Mouse (Mus musculus): ENCODE measurements around the gene Rchy1. TPM values are rescaled to one million over a fixed set of nuclear protein-coding genes. Genes with fewer than 3 reads are reported as not detected.

The Rchy1 gene
- total RNA-seq (2021) = 10 to 100 TPM; 50.8 to 51.7 TPM
- long read RNA-seq, experiment 1, transcript Rchy1-201 (9 exons, 1,967 nt) = major isoform, 111 of 130 reads
- long read RNA-seq, experiment 1, transcript Rchy1-205 (1 exons, 1,046 nt) = minor isoform, 6 of 130 reads
- long read RNA-seq, experiment 1, partial matches to known transcripts = 5 of 130 reads
- long read RNA-seq, experiment 1, other reads (novel, unspliced or antisense) = 5 of 130 reads
- long read RNA-seq, experiment 2, transcript Rchy1-201 (9 exons, 1,967 nt) = major isoform, 25 of 32 reads
- long read RNA-seq, experiment 2, partial matches to known transcripts = 1 of 32 reads
- long read RNA-seq, experiment 2, other reads (novel, unspliced or antisense) = 2 of 32 reads

GRCm38 (mm10) chr5:91962639-91963440 is at the start of gene Rchy1:
Gene Rchy1, minus strand, starts transcription at chr5:91963068.
- peak; percentile 95 for DNase-seq

GRCm38 (mm10) chr5:92011756-92012155 is 48.9 kb upstream of the Rchy1 start:
- DNase-seq = no peak

- no peak for DNase-seq
Measured at GRCm38 (mm10) chr5:92009827-92010226, 47.0 kb upstream of the Rchy1 start.

DNA sequence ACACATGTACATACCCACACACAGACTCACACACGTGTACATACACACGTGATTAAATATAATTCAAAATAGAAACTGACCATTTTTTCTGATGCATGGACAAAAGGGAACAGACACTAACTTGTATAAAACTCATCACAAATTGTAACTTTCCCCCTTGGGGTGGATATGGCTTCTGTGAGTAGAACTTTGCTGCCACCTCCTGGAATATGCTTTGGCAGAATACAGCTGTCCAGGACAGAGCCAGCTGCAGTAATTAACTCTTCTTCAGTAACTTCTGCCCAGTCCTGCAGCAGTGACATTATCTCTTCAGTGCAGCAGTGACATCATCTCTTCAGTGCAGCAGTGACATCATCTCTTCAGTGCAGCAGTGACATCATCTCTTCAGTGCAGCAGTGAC is 40.1 kb upstream of the Rchy1 start:
- DNase-seq = peak; percentile 37

GRCm38 (mm10) chr5:92000770-92001169 is 37.9 kb upstream of the Rchy1 start:
- peak; percentile 5 for DNase-seq

GRCm38 (mm10) chr5:91994546-91994945 is 31.7 kb upstream of the Rchy1 start:
- peak; percentile 21 for DNase-seq

GRCm38 (mm10) chr5:91993061-91993460 is 30.2 kb upstream of the Rchy1 start:
- DNase-seq = no peak

DNA sequence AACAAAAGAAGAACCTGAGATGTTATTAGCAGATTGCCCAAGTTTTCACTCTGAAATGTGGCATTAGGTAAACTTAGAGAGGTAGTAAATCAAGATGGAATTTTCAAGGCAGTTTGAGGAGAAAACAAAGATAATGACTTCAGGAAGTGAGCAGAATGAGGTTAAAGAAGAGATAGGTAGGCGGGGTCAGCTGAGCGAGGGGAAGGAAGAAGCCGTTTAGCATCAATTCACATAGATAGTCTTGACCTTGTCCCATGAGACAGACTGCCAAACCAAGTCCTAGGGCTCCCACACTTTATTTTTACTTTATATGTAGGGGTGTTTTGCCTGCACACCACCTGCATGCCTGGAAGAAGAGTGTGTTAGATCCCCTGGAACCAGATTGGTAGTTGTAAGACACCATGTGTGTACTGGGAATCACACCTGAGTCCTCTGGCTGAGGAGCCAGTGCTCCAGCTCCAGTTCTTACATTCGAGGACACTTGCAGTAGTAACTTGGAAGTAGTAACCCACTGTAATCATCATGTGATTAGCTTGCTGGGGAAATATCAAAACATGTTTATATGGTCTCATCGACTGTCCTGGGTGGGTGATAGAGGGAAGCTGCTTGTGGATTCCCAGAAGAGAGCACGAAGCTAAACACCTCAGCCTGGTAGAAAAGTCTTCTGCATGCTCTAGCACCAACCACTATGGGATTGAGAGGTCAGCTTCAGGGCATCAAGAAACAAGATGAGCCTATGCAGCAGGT is 28.5 kb upstream of the Rchy1 start:
- DNase-seq = no peak

- no peak for DNase-seq
Measured at GRCm38 (mm10) chr5:91989261-91989660, 26.4 kb upstream of the Rchy1 start.

GRCm38 (mm10) chr5:91987799-91988198 is 24.9 kb upstream of the Rchy1 start:
- no peak for DNase-seq

- DNase-seq = no peak
Measured at GRCm38 (mm10) chr5:91987236-91987635, 24.4 kb upstream of the Rchy1 start, which contains the start of gene Odaph. Gene Odaph, plus strand, starts transcription at chr5:91987475.

GRCm38 (mm10) chr5:91985721-91986120 is 22.9 kb upstream of the Rchy1 start:
- DNase-seq = no peak

DNA sequence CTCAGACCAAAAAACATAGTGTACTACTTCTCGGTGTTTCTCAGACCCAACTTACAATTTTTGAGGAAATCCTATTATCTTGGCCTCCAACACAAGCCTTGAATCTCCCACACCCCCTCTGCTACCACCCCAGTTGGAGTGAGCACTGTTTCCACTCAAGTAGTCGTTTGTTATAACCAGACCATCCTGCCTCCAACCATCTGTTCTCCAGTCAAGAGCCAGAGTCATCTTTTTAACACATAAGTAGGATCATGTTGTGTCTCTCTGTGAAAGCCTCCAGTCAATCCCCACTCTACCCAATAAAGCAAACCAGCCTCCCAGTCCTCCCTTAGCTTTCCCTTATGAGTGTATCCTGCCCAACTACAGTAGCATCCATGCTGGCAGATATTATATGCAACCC is 20.6 kb upstream of the Rchy1 start:
- no peak for DNase-seq

- DNase-seq = no peak
Measured at GRCm38 (mm10) chr5:91981176-91981840, 18.4 kb upstream of the Rchy1 start.

DNA sequence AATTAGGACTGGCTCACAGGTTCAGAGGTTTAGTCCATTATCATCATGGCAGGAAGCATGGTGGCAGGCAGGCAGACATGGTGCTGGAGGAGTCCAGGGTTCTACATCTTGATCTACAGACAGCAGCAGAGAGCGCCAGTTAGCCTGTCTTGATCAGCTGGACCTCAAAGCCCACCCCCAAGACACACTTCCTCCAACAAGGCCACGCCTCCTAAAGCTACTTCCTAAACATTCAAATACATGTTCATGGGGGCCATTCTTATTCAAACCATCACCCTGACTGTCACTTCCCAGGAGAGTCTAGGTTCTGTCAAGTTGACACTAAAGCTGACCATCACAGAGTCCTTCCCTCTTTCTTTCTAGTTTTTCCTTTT is 14.5 kb upstream of the Rchy1 start:
- DNase-seq = no peak

- no peak for DNase-seq
Measured at GRCm38 (mm10) chr5:91976566-91977396, 13.9 kb upstream of the Rchy1 start.

GRCm38 (mm10) chr5:91975758-91976157 is 12.9 kb upstream of the Rchy1 start:
- DNase-seq = no peak

DNA sequence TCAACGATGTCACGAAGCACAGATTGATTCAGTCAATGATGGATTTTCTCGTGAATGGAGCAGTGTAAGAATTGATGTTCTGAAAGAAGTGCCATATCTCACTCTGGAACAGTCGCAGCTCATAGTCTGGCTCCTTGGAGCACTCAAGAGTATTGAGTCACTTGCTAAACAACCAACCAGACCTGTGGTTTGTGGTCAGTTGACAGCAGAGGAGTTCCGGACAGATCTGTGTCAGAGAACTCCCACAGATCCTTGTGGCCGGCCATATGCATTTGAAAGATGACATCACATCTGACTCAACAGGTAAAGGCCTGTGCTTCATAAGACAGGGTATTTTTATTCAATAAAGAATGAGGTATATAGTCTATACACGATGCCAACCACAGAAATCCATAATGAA is 11.1 kb upstream of the Rchy1 start:
- no peak for DNase-seq

DNA sequence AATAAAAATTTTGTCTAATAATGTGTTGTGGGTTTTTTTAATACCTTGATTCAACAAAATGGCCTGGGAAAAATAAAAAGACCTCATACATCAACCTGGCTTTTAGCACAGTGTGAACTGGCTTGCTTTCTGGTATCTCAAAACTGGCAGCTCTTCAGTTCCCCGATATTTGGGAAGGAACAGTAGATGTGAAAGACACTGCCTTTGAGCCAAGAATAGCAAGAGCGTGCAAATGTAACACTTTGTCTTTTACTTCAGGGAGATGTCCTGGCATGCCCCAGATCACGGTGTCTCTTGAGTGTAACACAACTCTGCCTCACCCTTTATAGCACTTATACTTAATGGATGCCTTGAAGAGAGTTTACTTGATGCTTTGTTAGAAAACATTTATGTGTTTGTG is 9.2 kb upstream of the Rchy1 start:
- no peak for DNase-seq

- no peak for DNase-seq
Measured at GRCm38 (mm10) chr5:91962259-91962638, 619 bp downstream of the Rchy1 start.

DNA sequence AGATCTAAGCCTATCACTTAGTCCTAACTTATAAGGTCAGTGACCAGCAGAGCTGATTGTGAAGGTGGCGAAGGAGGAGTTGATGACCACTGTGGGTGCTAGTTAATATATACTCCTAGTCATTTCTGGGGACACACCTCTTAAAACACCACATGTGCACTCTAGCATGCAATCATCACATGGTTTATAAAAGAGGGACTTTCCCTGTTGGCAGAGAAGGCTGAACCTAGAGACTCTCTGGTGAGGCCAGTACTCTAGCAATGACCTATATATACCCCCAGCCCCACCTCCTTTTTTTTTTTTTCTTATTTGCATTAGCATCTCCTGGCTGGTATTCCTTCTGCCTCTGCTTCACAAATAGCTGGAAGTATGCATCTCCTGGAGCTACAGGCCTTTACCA is 1.5 kb downstream of the Rchy1 start:
- DNase-seq = peak; percentile 10

Data from adrenal gland, postnatal 10 days (tissue).